Mouse (Mus musculus): ENCODE data around the gene Pbx4.

DNA sequence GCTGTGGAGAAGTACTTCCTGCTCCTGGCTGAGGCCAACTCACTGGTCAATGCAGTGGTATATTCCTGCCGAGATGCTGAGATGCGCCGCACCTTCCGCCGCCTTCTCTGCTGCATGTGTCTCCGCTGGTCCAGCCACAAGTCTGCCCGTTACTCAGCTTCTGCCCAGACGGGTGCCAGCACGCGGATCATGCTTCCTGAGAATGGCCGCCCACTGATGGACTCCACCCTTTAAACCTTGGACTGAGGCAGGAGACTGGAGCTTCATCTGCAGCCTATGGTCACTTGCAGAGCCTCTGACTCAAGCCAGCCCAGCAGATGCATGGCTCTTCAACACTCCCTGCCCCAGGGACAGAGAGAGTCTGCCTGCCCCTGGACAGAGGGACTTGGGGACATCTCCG, 5.9 kb upstream of the Pbx4 start:
- TF ChIP-seq EP300 (IDR thresholded peaks at IDR 0.05; ENCODE audit: low read depth) (no peak), CTCF (IDR thresholded peaks at IDR 0.05; ENCODE audit: low read depth) (no peak)
